Mouse (Mus musculus): ENCODE data around the gene Tnip3. TPM values are rescaled to one million over a fixed set of nuclear protein-coding genes. Genes with fewer than 3 reads are reported as not detected.

The Tnip3 gene
- total RNA-seq (2023), result 1 to 10 TPM; 1.4 to 1.8 TPM

DNA sequence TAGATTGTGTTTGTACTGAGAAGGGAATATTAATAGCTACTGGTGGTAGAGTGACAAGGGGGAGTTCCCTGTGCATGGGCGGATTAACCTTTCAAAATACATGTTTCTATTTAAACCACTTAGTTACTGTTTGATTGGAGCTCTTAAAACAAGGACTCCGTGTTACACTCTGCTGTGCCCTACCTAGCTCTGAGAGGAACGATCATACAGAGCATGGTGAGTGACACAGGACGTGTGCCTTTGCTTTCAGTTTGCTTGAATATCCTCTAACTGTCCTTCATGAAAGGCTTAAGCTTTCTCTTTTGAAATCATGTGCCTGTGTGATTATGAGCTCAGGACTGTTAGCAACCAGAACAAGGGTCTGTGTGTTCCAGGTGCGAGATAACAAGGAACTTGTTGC, at the start of gene Tnip3:
Gene Tnip3 (plus strand): TSS at position 122 of the 400 bp plus-strand sequence.

DNA sequence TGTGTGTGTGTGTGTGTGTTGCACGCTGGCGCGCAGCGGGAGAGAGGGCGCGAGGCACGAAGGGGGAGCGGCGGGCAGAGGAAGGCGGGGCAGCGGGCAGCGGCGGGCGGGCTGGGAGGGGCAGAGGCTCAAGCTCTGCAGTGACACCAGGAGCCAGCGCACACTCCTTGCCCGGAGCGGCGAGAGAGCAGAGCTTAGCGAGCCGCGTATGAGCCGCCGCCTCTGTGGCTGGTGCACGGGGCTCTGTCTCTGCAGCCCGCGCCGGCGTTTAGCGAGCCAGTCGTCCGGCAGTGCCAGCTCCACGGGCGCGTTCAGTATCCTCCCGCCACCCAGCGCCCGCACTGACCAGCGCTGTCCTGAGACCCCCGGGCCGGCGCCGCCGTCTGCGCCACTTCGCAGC, 146.3 kb downstream of the Tnip3 start, which contains the start of gene Ndnf:
Gene Ndnf (plus strand): TSS at position 140 of the 400 bp plus-strand sequence.

Other genes starting within 250 kb of the Tnip3 start
- gene C130060K24Rik, start 144.2 kb upstream of the Tnip3 start, total RNA-seq (2023), result not detected
- under 1 TPM; 0.51 to 0.84 TPM for gene Ndnf, start 146.3 kb downstream of the Tnip3 start, total RNA-seq (2023)